Comparison of ENCODE assay signal across 18 mouse cellular contexts in genomic region chr4:55343287-55343686, GRCm38 (mm10). TPM values are rescaled to one million over a fixed set of nuclear protein-coding genes. Genes with fewer than 3 reads are reported as not detected.
DNase-seq lines count a peak whose midpoint lies in the region; ATAC-seq and TF ChIP-seq lines count a peak whose summit lies in the region.
"Had no signal": no experiment of that assay in that cellular context is flagged by ENCODE, and none has a peak within 500 bp of the region (broad histone marks: within the 10 kb centered on the region; RNA-seq: fewer than 3 reads in every experiment).

No protein-coding gene starts in this region.

- no peaks in the 10 kb centered on the region for H3K27me3 ChIP-seq in heart, embryonic 10.5 days (ENCODE audit: insufficient read depth, poor library complexity, severe bottlenecking)
- H3K27me3 ChIP-seq in limb, embryonic 10.5 days (ENCODE audit: low read depth, poor library complexity, severe bottlenecking): no peaks in the 10 kb centered on the region
- H3K27me3 ChIP-seq in hindbrain, postnatal 0 days (ENCODE audit: insufficient read depth, low read length): no peaks in the 10 kb centered on the region
- H3K27me3 ChIP-seq: heart, embryonic 13.5 days had no signal

- no peak overlapping the region for H3K4me3 ChIP-seq in heart, embryonic 10.5 days
- no peak overlapping the region for H3K4me3 ChIP-seq in limb, embryonic 10.5 days
- H3K4me3 ChIP-seq in hindbrain, postnatal 0 days (ENCODE audit: low read length): no peak overlapping the region
- H3K4me3 ChIP-seq: heart, embryonic 13.5 days; midbrain, embryonic 10.5 days had no signal

- no peak for TF ChIP-seq CTCF in hindbrain, postnatal 0 days (IDR thresholded peaks at IDR 0.05; ENCODE audit: low read depth)

- no peaks in the 10 kb centered on the region for H3K9me3 ChIP-seq in heart, embryonic 10.5 days
- no peaks in the 10 kb centered on the region for H3K9me3 ChIP-seq in limb, embryonic 10.5 days (replicated peaks)
- no peaks in the 10 kb centered on the region for H3K9me3 ChIP-seq in hindbrain, postnatal 0 days (ENCODE audit: low read length)
- H3K9me3 ChIP-seq: heart, embryonic 13.5 days; midbrain, embryonic 10.5 days had no signal

- peaks cover 3% of the 10 kb centered on the region for H3K4me1 ChIP-seq in heart, embryonic 10.5 days
- no peaks in the 10 kb centered on the region for H3K4me1 ChIP-seq in limb, embryonic 10.5 days
- H3K4me1 ChIP-seq in hindbrain, postnatal 0 days (ENCODE audit: insufficient read depth, low read length): no peaks in the 10 kb centered on the region

- peak; percentile 67 for ATAC-seq in CD4-positive, CD25-positive, alpha-beta regulatory T cell, adult 4 months
- peak; percentile 32 to 36; a peak in 1 of 4 replicates for ATAC-seq in hematopoietic stem cell, adult 5-6 weeks (replicated peaks in 1 of 2; ENCODE audit: insufficient read depth in 1 of 2, low FRiP score in 2 of 2, low TSS enrichment in 1 of 2, low read depth in 1 of 2, poor library complexity in 2 of 2, severe bottlenecking in 2 of 2)
- no peak for ATAC-seq in hindbrain, postnatal 0 days
- ATAC-seq: intestine, embryonic 16.5 days had no signal

- H3K27ac ChIP-seq in heart, embryonic 10.5 days: no peak overlapping the region
- no peak overlapping the region for H3K27ac ChIP-seq in limb, embryonic 10.5 days
- H3K27ac ChIP-seq in hindbrain, postnatal 0 days: no peak overlapping the region
- H3K27ac ChIP-seq: heart, embryonic 13.5 days; liver, embryonic 14.5 days; midbrain, embryonic 10.5 days had no signal

- DNase-seq in heart, adult 11 months: peak; percentile 68
- no peak for DNase-seq in heart, embryonic 10.5 days (ENCODE audit: low spot score)
- DNase-seq in thymus, postnatal 0 days (ENCODE audit: low spot score): peak; percentile 76
- DNase-seq in right cerebral cortex, postnatal 10 days (ENCODE audit: low spot score in 2 of 2): no peak
- no peak for DNase-seq in limb, embryonic 10.5 days (ENCODE audit: low spot score)
- no peak for DNase-seq in hindbrain, postnatal 0 days (ENCODE audit: low spot score)
- DNase-seq: cerebellum, postnatal 25 days; gastrocnemius, postnatal 36 days; kidney, postnatal 10 days; layer of hippocampus, adult 9-11 months; lung, postnatal 14 days; right cerebral cortex, postnatal 14 days had no signal

- no peak overlapping the region for H3K9ac ChIP-seq in hindbrain, postnatal 0 days (replicated peaks; ENCODE audit: low read length)
- H3K9ac ChIP-seq: heart, embryonic 13.5 days; liver, embryonic 14.5 days had no signal

- H3K4me2 ChIP-seq in hindbrain, postnatal 0 days (ENCODE audit: low read depth, low read length): no peak overlapping the region
- H3K4me2 ChIP-seq: heart, embryonic 13.5 days had no signal

- H3K36me3 ChIP-seq in heart, embryonic 10.5 days: no peaks in the 10 kb centered on the region
- no peaks in the 10 kb centered on the region for H3K36me3 ChIP-seq in limb, embryonic 10.5 days
- H3K36me3 ChIP-seq in hindbrain, postnatal 0 days (ENCODE audit: insufficient read depth, low read length): no peaks in the 10 kb centered on the region
- H3K36me3 ChIP-seq: heart, embryonic 13.5 days; midbrain, embryonic 10.5 days had no signal

- WGBS in heart, embryonic 10.5 days: 89% methylated on average over 3 of the region's 3 CpGs
- WGBS in limb, embryonic 10.5 days: 97% methylated on average over 3 of the region's 3 CpGs
- 92% methylated on average over 3 of the region's 3 CpGs for WGBS in hindbrain, postnatal 0 days

RNA-seq across cellular contexts. Expression of gene Rad23b, which starts 6.6 kb away (rescaled TPM):
- polyA plus RNA-seq in heart, embryonic 10.5 days (2016; fragmentation: Nextera tagmentation; extraction: Ambion mirVana): 64.8 and 85.9 TPM in 2 replicates
- polyA plus RNA-seq in CD4-positive, CD25-positive, alpha-beta regulatory T cell, adult 4 months (2017; shearing (Covaris generic)): 10 to 100 TPM; 13.0 to 18.1 TPM
- 136 and 180 TPM in 2 replicates for total RNA-seq in hematopoietic stem cell, adult 5-6 weeks (2017)
- polyA plus RNA-seq in thymus, postnatal 0 days (2015; fragmentation: Nextera tagmentation; extraction: Ambion mirVana): 63.9 and 68.6 TPM in 2 replicates
- 87.3 and 88.1 TPM in 2 replicates for polyA plus RNA-seq in limb, embryonic 10.5 days (2016; fragmentation: Nextera tagmentation; extraction: Ambion mirVana)
- total RNA-seq in hindbrain, postnatal 0 days (2014; rRNA removed): 282 and 307 TPM in 2 replicates
- polyA plus RNA-seq in hindbrain, postnatal 0 days (2015; fragmentation: Nextera tagmentation; extraction: Ambion mirVana): 86.5 and 97.4 TPM in 2 replicates

Comparison
In these comparisons a context has a peak if more than half of its experiments do, and no peak if none do; other contexts are left out.
1. DNase-seq: peak in heart, adult 11 months (single experiment) and thymus, postnatal 0 days (single experiment); none in heart, embryonic 10.5 days (single experiment), right cerebral cortex, postnatal 10 days (0 of 2), limb, embryonic 10.5 days (single experiment) and hindbrain, postnatal 0 days (single experiment).